ENCODE assay signal across 10 mouse cellular contexts in genomic region chr5:135800927-135801326, GRCm38 (mm10). TPM values are rescaled to one million over a fixed set of nuclear protein-coding genes. Genes with fewer than 3 reads are reported as not detected.
A peak's percentile ranks its signal among the peaks of the same experiment; 100 is the strongest.
DNase-seq lines count a peak whose midpoint lies in the region; ATAC-seq lines count a peak whose summit lies in the region.
"Had no signal": no experiment of that assay in that cellular context is flagged by ENCODE, and none has a peak within 500 bp of the region (broad histone marks: within the 10 kb centered on the region; RNA-seq: fewer than 3 reads in every experiment).

No protein-coding gene starts in this region.

- no peak overlapping the region for H3K4me3 ChIP-seq in heart, embryonic 11.5 days (ENCODE audit: low read depth, low read length)
- no peak overlapping the region for H3K4me3 ChIP-seq in embryonic facial prominence, embryonic 12.5 days
- no peak overlapping the region for H3K4me3 ChIP-seq in limb, embryonic 10.5 days
- no peak overlapping the region for H3K4me3 ChIP-seq in neural tube, embryonic 15.5 days (replicated peaks)

- no peak for ATAC-seq in heart, embryonic 11.5 days (replicated peaks; ENCODE audit: insufficient number of reproducible peaks, low FRiP score, low TSS enrichment)
- ATAC-seq in embryonic facial prominence, embryonic 12.5 days (ENCODE audit: insufficient number of reproducible peaks, insufficient read depth, low FRiP score, low TSS enrichment) = peak; percentile 66; the same call in 1 of the 2 replicates
- ATAC-seq in neural tube, embryonic 15.5 days (ENCODE audit: low FRiP score) = peak; percentile 63

- no peaks in the 10 kb centered on the region; the same call in 1 of the 2 replicates for H3K27me3 ChIP-seq in heart, embryonic 11.5 days (ENCODE audit: control insufficient read depth, insufficient read depth, low read length)
- no peaks in the 10 kb centered on the region for H3K27me3 ChIP-seq in embryonic facial prominence, embryonic 12.5 days
- peaks cover 18% of the 10 kb centered on the region for H3K27me3 ChIP-seq in limb, embryonic 10.5 days (ENCODE audit: low read depth, poor library complexity, severe bottlenecking)
- no peaks in the 10 kb centered on the region for H3K27me3 ChIP-seq in neural tube, embryonic 15.5 days (replicated peaks)

- WGBS in heart, embryonic 11.5 days (ENCODE audit: insufficient replicate concordance) = 2% methylated on average over 6 of the region's 6 CpGs
- 0% methylated on average over 6 of the region's 6 CpGs for WGBS in embryonic facial prominence, embryonic 12.5 days
- WGBS in limb, embryonic 10.5 days = 3% methylated on average over 6 of the region's 6 CpGs
- 2% methylated on average over 6 of the region's 6 CpGs for WGBS in neural tube, embryonic 15.5 days

- no peak overlapping the region for H3K9ac ChIP-seq in heart, embryonic 11.5 days (ENCODE audit: low read depth, low read length)
- H3K9ac ChIP-seq in embryonic facial prominence, embryonic 12.5 days = no peak overlapping the region
- H3K9ac ChIP-seq in neural tube, embryonic 15.5 days (replicated peaks) = peak overlapping the region; percentile 3; the same call in 1 of the 2 replicates

- no peaks in the 10 kb centered on the region for H3K9me3 ChIP-seq in heart, embryonic 11.5 days (replicated peaks; ENCODE audit: control insufficient read depth, low read length)
- 0 out of 2 replicates have a peak, but pooled peaks cover 2% of the 10 kb centered on the region for H3K9me3 ChIP-seq in embryonic facial prominence, embryonic 12.5 days
- H3K9me3 ChIP-seq in limb, embryonic 10.5 days (replicated peaks) = no peaks in the 10 kb centered on the region
- no peaks in the 10 kb centered on the region for H3K9me3 ChIP-seq in neural tube, embryonic 15.5 days (replicated peaks)

- peaks cover 4% of the 10 kb centered on the region for H3K4me1 ChIP-seq in heart, embryonic 11.5 days (ENCODE audit: control insufficient read depth, insufficient read depth, low read length)
- H3K4me1 ChIP-seq in embryonic facial prominence, embryonic 12.5 days = peaks cover 11% of the 10 kb centered on the region
- H3K4me1 ChIP-seq in limb, embryonic 10.5 days = peaks cover 18% of the 10 kb centered on the region
- peaks cover 18% of the 10 kb centered on the region for H3K4me1 ChIP-seq in neural tube, embryonic 15.5 days

- 0 out of 2 replicates have a peak overlapping the region, but pooled peaks have one; percentile 0 for H3K4me2 ChIP-seq in heart, embryonic 11.5 days
- H3K4me2 ChIP-seq in embryonic facial prominence, embryonic 12.5 days (replicated peaks) = no peak overlapping the region
- no peak overlapping the region for H3K4me2 ChIP-seq in neural tube, embryonic 15.5 days

- no peak for DNase-seq in heart, adult 11 months
- peak; percentile 40 for DNase-seq in limb, embryonic 10.5 days (ENCODE audit: low spot score)
- no peak for DNase-seq in B cell, adult 2 months
- no peak for DNase-seq in lung, postnatal 14 days
- no peak for DNase-seq in left cerebral cortex, adult 9 months (ENCODE audit: low spot score in 2 of 2)
- DNase-seq: cerebellum, adult 8-10 months; left cerebral cortex, postnatal 4 days had no signal

- no peaks in the 10 kb centered on the region for H3K36me3 ChIP-seq in heart, embryonic 11.5 days (ENCODE audit: control insufficient read depth, insufficient read depth, low read length)
- H3K36me3 ChIP-seq in embryonic facial prominence, embryonic 12.5 days = no peaks in the 10 kb centered on the region
- no peaks in the 10 kb centered on the region for H3K36me3 ChIP-seq in limb, embryonic 10.5 days
- no peaks in the 10 kb centered on the region for H3K36me3 ChIP-seq in neural tube, embryonic 15.5 days

- H3K27ac ChIP-seq in heart, embryonic 11.5 days (ENCODE audit: low read depth, low read length) = no peak overlapping the region
- no peak overlapping the region for H3K27ac ChIP-seq in embryonic facial prominence, embryonic 12.5 days
- H3K27ac ChIP-seq in limb, embryonic 10.5 days = no peak overlapping the region
- peak overlapping the region; percentile 84 for H3K27ac ChIP-seq in neural tube, embryonic 15.5 days (replicated peaks)

RNA-seq across cellular contexts. Expression of gene Srrm3, which starts 5.8 kb away (rescaled TPM):
- 0.21 TPM in 1 of 2 replicates, not detected in the other for polyA plus RNA-seq in heart, embryonic 11.5 days (2014; fragmentation: Nextera tagmentation; extraction: Ambion mirVana)
- polyA plus RNA-seq in embryonic facial prominence, embryonic 12.5 days (2016; fragmentation: Nextera tagmentation; extraction: Ambion mirVana) = 3.6 and 8.9 TPM in 2 replicates
- not detected in 2 replicates for polyA plus RNA-seq in limb, embryonic 10.5 days (2016; fragmentation: Nextera tagmentation; extraction: Ambion mirVana)
- polyA plus RNA-seq in neural tube, embryonic 15.5 days (2015; fragmentation: Nextera tagmentation; extraction: Ambion mirVana) = 65.5 and 87.3 TPM in 2 replicates

RNA-seq across cellular contexts. Expression of gene Mdh2, which starts 22.6 kb away (rescaled TPM):
- 955 and 984 TPM in 2 replicates for polyA plus RNA-seq in heart, embryonic 11.5 days (2014; fragmentation: Nextera tagmentation; extraction: Ambion mirVana)
- 487 and 498 TPM in 2 replicates for polyA plus RNA-seq in embryonic facial prominence, embryonic 12.5 days (2016; fragmentation: Nextera tagmentation; extraction: Ambion mirVana)
- polyA plus RNA-seq in limb, embryonic 10.5 days (2016; fragmentation: Nextera tagmentation; extraction: Ambion mirVana) = 600 and 631 TPM in 2 replicates
- polyA plus RNA-seq in neural tube, embryonic 15.5 days (2015; fragmentation: Nextera tagmentation; extraction: Ambion mirVana) = 658 and 665 TPM in 2 replicates

RNA-seq across cellular contexts. Expression of gene Styxl1, which starts 22.7 kb away (rescaled TPM):
- polyA plus RNA-seq in heart, embryonic 11.5 days (2014; fragmentation: Nextera tagmentation; extraction: Ambion mirVana) = 0.28 and 0.42 TPM in 2 replicates
- 0.23 and 0.47 TPM in 2 replicates for polyA plus RNA-seq in embryonic facial prominence, embryonic 12.5 days (2016; fragmentation: Nextera tagmentation; extraction: Ambion mirVana)
- polyA plus RNA-seq in limb, embryonic 10.5 days (2016; fragmentation: Nextera tagmentation; extraction: Ambion mirVana) = not detected in 2 replicates
- polyA plus RNA-seq in neural tube, embryonic 15.5 days (2015; fragmentation: Nextera tagmentation; extraction: Ambion mirVana) = 0.36 and 0.88 TPM in 2 replicates

RNA-seq across cellular contexts. Expression of gene Tmem120a, which starts 56.7 kb away (rescaled TPM):
- 31.3 and 34.7 TPM in 2 replicates for polyA plus RNA-seq in heart, embryonic 11.5 days (2014; fragmentation: Nextera tagmentation; extraction: Ambion mirVana)
- 50.4 and 53.1 TPM in 2 replicates for polyA plus RNA-seq in embryonic facial prominence, embryonic 12.5 days (2016; fragmentation: Nextera tagmentation; extraction: Ambion mirVana)
- polyA plus RNA-seq in limb, embryonic 10.5 days (2016; fragmentation: Nextera tagmentation; extraction: Ambion mirVana) = 54.1 and 62.5 TPM in 2 replicates
- 73.6 and 88.2 TPM in 2 replicates for polyA plus RNA-seq in neural tube, embryonic 15.5 days (2015; fragmentation: Nextera tagmentation; extraction: Ambion mirVana)
